Mouse (Mus musculus) forelimb bud, embryonic 11.5 days (tissue): ENCODE measurements around the gene Pes1.
"Not testable (repeated sequence)": the region's sequence is repeated elsewhere in the genome, so short reads cannot be mapped to it uniquely, and the experiment has no call there.

Experiments
- DNase-seq: peaks from one replicate; pipeline ENCODE4 v3.0.0-alpha.2; 2012; ENCODE audit warnings: low read depth, low spot score

Pes1 gene

GRCm38 (mm10) chr11:3963610-3964415, at the start of gene Pes1:
Pes1 (plus strand) TSS chr11:3963975.
- DNase-seq, result peak; percentile 90

GRCm38 (mm10) chr11:3914109-3914840, 49.5 kb upstream of the Pes1 start, which contains the start of gene Slc35e4:
Slc35e4 (minus strand) TSS chr11:3914664.
- peak; percentile 78 for DNase-seq

- no peak for DNase-seq
Observed at GRCm38 (mm10) chr11:3918738-3919137, 45.0 kb upstream of the Pes1 start.

- DNase-seq, result no peak
Observed at GRCm38 (mm10) chr11:3920476-3920875, 43.3 kb upstream of the Pes1 start.

GRCm38 (mm10) chr11:3921281-3921850, 42.4 kb upstream of the Pes1 start:
- peak; percentile 35 for DNase-seq

GRCm38 (mm10) chr11:3922115-3922514, 41.7 kb upstream of the Pes1 start:
- no peak for DNase-seq

GRCm38 (mm10) chr11:3922731-3923130, 41.0 kb upstream of the Pes1 start:
- no peak for DNase-seq

GRCm38 (mm10) chr11:3925916-3926315, 37.9 kb upstream of the Pes1 start:
- no peak for DNase-seq

- no peak for DNase-seq
Observed at GRCm38 (mm10) chr11:3930019-3930418, 33.8 kb upstream of the Pes1 start.

GRCm38 (mm10) chr11:3930931-3931330, 32.8 kb upstream of the Pes1 start:
- no peak for DNase-seq

GRCm38 (mm10) chr11:3931511-3932211, 32.1 kb upstream of the Pes1 start, which contains the start of gene Tcn2:
Tcn2 (minus strand) TSS chr11:3932159.
- peak; percentile 77 for DNase-seq

- DNase-seq, result no peak
Observed at GRCm38 (mm10) chr11:3933756-3934285, 30.0 kb upstream of the Pes1 start.

- no peak for DNase-seq
Observed at GRCm38 (mm10) chr11:3935135-3935534, 28.6 kb upstream of the Pes1 start.

- no peak for DNase-seq
Observed at GRCm38 (mm10) chr11:3936318-3936717, 27.5 kb upstream of the Pes1 start.

GRCm38 (mm10) chr11:3937321-3937874, 26.4 kb upstream of the Pes1 start:
- DNase-seq, result no peak

GRCm38 (mm10) chr11:3941371-3941770, 22.4 kb upstream of the Pes1 start:
- DNase-seq, result no peak

GRCm38 (mm10) chr11:3946386-3946785, 17.4 kb upstream of the Pes1 start:
- no peak for DNase-seq

- not testable (repeated sequence) for DNase-seq
Observed at GRCm38 (mm10) chr11:3954876-3955275, 8.9 kb upstream of the Pes1 start.

- not testable (repeated sequence) for DNase-seq
Observed at GRCm38 (mm10) chr11:3955371-3955770, 8.4 kb upstream of the Pes1 start.

GRCm38 (mm10) chr11:3960901-3961300, 2.9 kb upstream of the Pes1 start:
- DNase-seq, result no peak

- no peak for DNase-seq
Observed at GRCm38 (mm10) chr11:3961761-3962160, 2.0 kb upstream of the Pes1 start.
